Mouse (Mus musculus) kidney, adult 2 months (tissue): ENCODE data around the gene Lrrk1. TPM values are rescaled to one million over a fixed set of nuclear protein-coding genes. Genes with fewer than 3 reads are reported as not detected.

Experiments used
- DNase-seq: peaks from one replicate; pipeline ENCODE4 v3.0.0; 2021
- H3K27ac ChIP-seq: fragments of 200-500 bp; 2 replicates; pipeline ENCODE4 v1.5.1; 2012; ENCODE audit warnings: low read depth, low read length, control low read depth, inconsistent platforms; ENCODE audit not compliant: insufficient read depth
- H3K27me3 ChIP-seq: fragments of 200-500 bp; replicated peaks from 2 replicates; pipeline ENCODE4 v1.6.1; 2012; ENCODE audit warnings: mild to moderate bottlenecking, moderate library complexity, low read length, inconsistent platforms; ENCODE audit not compliant: control insufficient read depth, insufficient read depth
- H3K36me3 ChIP-seq: fragments of 200-500 bp; 2 replicates; pipeline ENCODE4 v1.6.1; 2012; ENCODE audit warnings: mild to moderate bottlenecking, moderate library complexity, low read length, inconsistent platforms; ENCODE audit not compliant: control insufficient read depth, insufficient read depth
- H3K4me1 ChIP-seq: fragments of 200-500 bp; 2 replicates; pipeline ENCODE4 v1.6.1; 2011; ENCODE audit warnings: low read length; ENCODE audit not compliant: control insufficient read depth, insufficient read depth
- H3K4me3 ChIP-seq: fragments of 200-500 bp; 2 replicates; pipeline ENCODE4 v1.5.1; 2011; ENCODE audit warnings: mild to moderate bottlenecking, low read depth, low read length, control low read depth; ENCODE audit not compliant: insufficient read depth
- CTCF ChIP-seq: fragments of 200-500 bp; conservative IDR thresholded peaks from 2 replicates; pipeline ENCODE4 v1.5.1; 2011; ENCODE audit warnings: low read depth, mild to moderate bottlenecking, control low read depth, low read length, moderate library complexity, mixed read lengths; ENCODE audit not compliant: insufficient read depth, insufficient read length
- POLR2A ChIP-seq: fragments of 200-500 bp; IDR thresholded peaks from one replicate; pipeline ENCODE4 v1.6.1; 2011; ENCODE audit warnings: low read depth, low read length, control low read depth
- WGBS: fragments of 180-500 bp; shearing (Covaris S2); methylation state at CpG from one replicate; pipeline ENCODE4 v1.1.7; 2018; 5-methylcytosine and 5-hydroxymethylcytosine counted together
- polyA plus RNA-seq: library from polyadenylated mRNA; depleted of rRNA; stranded (reverse); fragments of >200 nt; gene quantifications from 2 replicates; pipeline ENCODE4 v1.2.3, GENCODE M21; 2012

The Lrrk1 gene
- polyA plus RNA-seq, 1 experiment, result 17.3 TPM

- DNase-seq, result peak; percentile 82
- H3K27me3 ChIP-seq, result no peaks in the 10 kb centered on the region
- WGBS, result 30% methylated on average over 11 of the region's 11 CpGs
- 0 out of 2 replicates have a peak overlapping the region, but pooled peaks have one; percentile 4 for H3K27ac ChIP-seq
- H3K36me3 ChIP-seq, result no peaks in the 10 kb centered on the region
- no peak for TF ChIP-seq CTCF
- no peak for TF ChIP-seq POLR2A
- peaks cover 12% of the 10 kb centered on the region; the same call in 1 of the 2 replicates for H3K4me1 ChIP-seq
- no peak overlapping the region for H3K4me3 ChIP-seq
Observed at GRCm38 (mm10) chr7:66246716-66247235, 141.4 kb downstream of the Lrrk1 start.

GRCm38 (mm10) chr7:66245646-66246045 lies 142.5 kb downstream of the Lrrk1 start:
- TF ChIP-seq CTCF (no peak), POLR2A (no peak)
- WGBS, result 89% methylated on average over 5 of the region's 5 CpGs

GRCm38 (mm10) chr7:66243766-66244325 lies 144.3 kb downstream of the Lrrk1 start:
- H3K27ac ChIP-seq, result no peak overlapping the region
- no peak for DNase-seq
- WGBS, result 53% methylated on average over 7 of the region's 7 CpGs

More at GRCm38 (mm10) chr7:66245646-66246045, 142.5 kb downstream of the Lrrk1 start:
- peaks cover 12% of the 10 kb centered on the region; the same call in 1 of the 2 replicates for H3K4me1 ChIP-seq
- no peaks in the 10 kb centered on the region for H3K36me3 ChIP-seq
- H3K4me3 ChIP-seq, result no peak overlapping the region
- H3K27ac ChIP-seq, result no peak overlapping the region
- DNase-seq, result no peak
- no peaks in the 10 kb centered on the region for H3K27me3 ChIP-seq

GRCm38 (mm10) chr7:66241855-66242412 lies 146.2 kb downstream of the Lrrk1 start:
- H3K4me1 ChIP-seq, result peaks cover 2% of the 10 kb centered on the region; the same call in 1 of the 2 replicates
- TF ChIP-seq CTCF, result no peak
- no peak for TF ChIP-seq POLR2A
- no peaks in the 10 kb centered on the region for H3K27me3 ChIP-seq
- no peak for DNase-seq
- WGBS, result 92% methylated on average over 4 of the region's 4 CpGs
- H3K36me3 ChIP-seq, result no peaks in the 10 kb centered on the region
- H3K4me3 ChIP-seq, result no peak overlapping the region
- H3K27ac ChIP-seq, result no peak overlapping the region

More at GRCm38 (mm10) chr7:66243766-66244325, 144.3 kb downstream of the Lrrk1 start:
- Histone ChIP-seq H3K4me1 (peaks cover 6% of the 10 kb centered on the region; the same call in 1 of the 2 replicates), H3K4me3 (no peak overlapping the region), H3K27me3 (no peaks in the 10 kb centered on the region), H3K36me3 (no peaks in the 10 kb centered on the region)
- no peak for TF ChIP-seq CTCF

- no peak overlapping the region for H3K4me3 ChIP-seq
- no peak for DNase-seq
- no peaks in the 10 kb centered on the region for H3K27me3 ChIP-seq
- 95% methylated on average over 3 of the region's 3 CpGs for WGBS
- H3K36me3 ChIP-seq, result no peaks in the 10 kb centered on the region
- no peaks in the 10 kb centered on the region for H3K4me1 ChIP-seq
- no peak for TF ChIP-seq POLR2A
- no peak for TF ChIP-seq CTCF
- H3K27ac ChIP-seq, result no peak overlapping the region
Observed at GRCm38 (mm10) chr7:66238157-66238556, 150.0 kb downstream of the Lrrk1 start.

- no peaks in the 10 kb centered on the region for H3K27me3 ChIP-seq
- WGBS, result 80% methylated on average over 6 of the region's 6 CpGs
- no peaks in the 10 kb centered on the region for H3K36me3 ChIP-seq
- TF ChIP-seq CTCF (no peak), POLR2A (no peak)
- no peak for DNase-seq
- H3K4me3 ChIP-seq, result no peak overlapping the region
- no peaks in the 10 kb centered on the region for H3K4me1 ChIP-seq
- H3K27ac ChIP-seq, result no peak overlapping the region
Observed at GRCm38 (mm10) chr7:66233947-66234516, 154.1 kb downstream of the Lrrk1 start.

- Histone ChIP-seq H3K27me3 (no peaks in the 10 kb centered on the region), H3K27ac (no peak overlapping the region), H3K4me3 (no peak overlapping the region), H3K4me1 (no peaks in the 10 kb centered on the region), H3K36me3 (no peaks in the 10 kb centered on the region)
- TF ChIP-seq CTCF (no peak), POLR2A (no peak)
- no peak for DNase-seq
- 73% methylated on average over 4 of the region's 4 CpGs for WGBS
Observed at GRCm38 (mm10) chr7:66233141-66233946, 154.8 kb downstream of the Lrrk1 start.
